Mouse (Mus musculus): ENCODE data around the gene Ak4. TPM values are rescaled to one million over a fixed set of nuclear protein-coding genes. Genes with fewer than 3 reads are reported as not detected.
A peak's percentile ranks its signal among the peaks of the same experiment; 100 is the strongest.

The Ak4 gene
- total RNA-seq, 2 experiments from 2014 or later: 0.61 to 7.8 TPM

DNA sequence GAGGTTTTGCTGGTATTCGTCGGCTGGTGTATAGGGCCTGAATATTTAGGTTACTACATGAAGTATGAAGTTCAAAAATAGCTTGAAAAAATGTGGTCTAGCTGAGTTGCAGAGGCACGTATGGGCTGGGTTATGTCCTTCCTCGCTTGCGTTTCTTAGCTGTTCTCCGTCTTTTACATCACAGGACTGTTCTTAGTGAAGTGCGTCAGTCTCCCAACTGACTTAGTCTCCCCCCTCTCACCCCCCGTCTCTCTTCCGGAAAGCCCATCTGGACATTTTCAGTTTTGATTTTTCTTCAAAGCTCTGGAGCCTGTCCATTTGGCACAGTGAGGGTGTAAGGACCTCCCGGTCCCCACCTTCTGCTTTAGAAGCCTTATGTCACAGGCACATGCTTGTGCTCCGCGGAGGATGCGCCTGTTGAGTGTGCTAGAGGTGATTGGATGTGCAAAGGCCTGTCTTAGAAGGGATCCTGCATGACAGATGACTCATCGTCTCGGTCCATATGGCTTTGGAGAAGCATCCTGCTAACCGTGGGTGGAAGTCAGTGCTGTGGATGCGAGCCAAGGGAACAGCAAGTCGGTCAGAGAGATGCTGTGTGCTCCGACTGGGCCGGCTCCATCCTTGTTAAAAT is 31.2 kb downstream of the Ak4 start:
- DNase-seq: peak; percentile 27
- no peak for TF ChIP-seq CTCF (IDR thresholded peaks at IDR 0.05)
- Histone ChIP-seq H3K27ac (0 out of 2 replicates have a peak overlapping the region, but pooled peaks have one; percentile 12), H3K4me3 (peak overlapping the region; percentile 43)
- intact Hi-C loops (cut with DNase I): no loop called here

DNA sequence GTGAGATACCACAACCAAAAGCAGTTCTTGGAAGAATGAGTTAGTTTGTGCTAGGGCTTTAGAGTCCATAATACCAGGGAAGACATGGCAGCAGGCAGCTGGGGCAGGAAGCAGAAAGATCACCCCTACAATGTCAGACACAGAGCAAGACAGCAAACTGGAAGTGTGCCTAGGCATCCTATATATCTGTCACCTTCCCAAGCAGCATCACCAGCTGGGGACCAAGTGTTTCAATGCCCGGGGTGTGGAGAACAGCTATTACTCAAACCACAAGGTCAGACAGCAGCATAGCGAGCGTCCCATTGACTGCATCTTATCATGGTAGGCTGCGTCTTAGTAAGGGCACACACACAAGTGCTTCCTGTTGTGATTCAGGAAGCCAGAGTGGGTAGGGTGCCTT is 32.0 kb downstream of the Ak4 start:
- intact Hi-C loops (cut with DNase I): no loop called here
- no peak overlapping the region for H3K4me3 ChIP-seq
- no peak overlapping the region for H3K27ac ChIP-seq
- DNase-seq: no peak
- no peak for TF ChIP-seq CTCF (IDR thresholded peaks at IDR 0.05)

DNA sequence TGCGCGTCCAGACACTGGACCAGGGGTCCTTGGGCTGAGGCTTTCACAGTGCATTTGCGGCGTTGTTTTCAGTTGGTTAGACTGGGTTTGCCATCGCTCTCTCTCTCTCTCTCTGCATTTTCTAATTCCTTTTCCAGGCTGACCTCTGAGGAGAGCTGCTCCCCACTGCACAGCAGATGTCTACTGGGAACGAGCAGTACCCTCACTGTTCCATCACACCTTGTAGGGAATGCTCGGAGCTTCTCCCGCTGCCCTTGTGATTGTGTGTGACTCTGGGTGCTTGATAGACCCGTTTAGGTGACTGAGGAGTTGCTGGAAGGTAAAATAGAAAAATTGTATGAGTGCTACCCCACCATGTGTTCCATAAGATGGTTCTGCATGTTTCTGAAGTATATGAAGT is 33.8 kb downstream of the Ak4 start:
- no peak for TF ChIP-seq CTCF (IDR thresholded peaks at IDR 0.05)

DNA sequence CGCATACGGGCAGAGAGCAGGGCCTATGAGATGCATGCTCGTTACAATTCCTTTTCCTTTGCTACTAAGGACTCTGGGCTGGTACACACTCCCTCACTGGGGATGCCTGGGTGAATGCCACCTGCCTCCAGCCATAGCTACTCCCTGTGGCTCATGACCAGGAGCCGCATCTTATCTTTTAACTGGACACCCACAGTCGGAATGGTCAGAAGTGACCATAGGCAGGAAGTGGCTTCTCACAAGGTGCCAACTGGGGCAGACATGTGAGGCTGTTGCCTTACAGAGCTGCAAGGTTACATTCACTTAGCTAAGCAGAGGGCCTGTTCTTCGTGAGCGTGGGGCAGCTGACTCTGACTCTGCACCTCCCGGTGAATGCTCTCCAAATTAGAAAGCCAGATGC is 38.1 kb downstream of the Ak4 start:
- intact Hi-C loops (cut with DNase I): loop anchor here (5.0 kb wide), 1 partner anchor 290 kb away; no protein-coding TSS in a partner anchor
- DNase-seq: no peak
- H3K27ac ChIP-seq: no peak overlapping the region
- no peak for TF ChIP-seq CTCF (IDR thresholded peaks at IDR 0.05)
- H3K4me3 ChIP-seq: no peak overlapping the region

More for the DNA sequence above, 33.8 kb downstream of the Ak4 start:
- intact Hi-C loops (cut with DNase I): no loop called here
- Histone ChIP-seq H3K27ac (no peak overlapping the region), H3K4me3 (no peak overlapping the region)
- no peak for DNase-seq

DNA sequence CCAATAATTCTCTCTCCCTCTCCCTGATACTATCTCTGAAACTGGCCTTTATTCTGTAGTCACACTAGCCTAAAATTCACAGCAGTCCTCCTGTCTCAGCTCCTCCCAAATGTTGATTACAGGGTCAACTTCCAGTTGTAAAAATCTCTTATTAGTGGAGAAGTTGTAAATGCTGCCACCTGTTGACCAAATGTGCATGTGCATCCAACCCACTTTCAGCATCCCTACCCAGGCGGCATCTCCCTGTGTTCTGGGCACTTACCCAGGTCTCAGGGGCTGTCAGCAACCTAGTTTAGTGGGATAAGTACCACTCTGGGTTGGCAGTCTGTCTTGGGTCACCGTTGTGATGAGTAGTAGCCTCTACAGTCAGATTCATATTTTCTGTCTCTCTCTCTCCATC is 39.3 kb downstream of the Ak4 start:
- Histone ChIP-seq H3K4me3 (no peak overlapping the region), H3K27ac (no peak overlapping the region)
- peak; percentile 55 for DNase-seq
- TF ChIP-seq CTCF (IDR thresholded peaks at IDR 0.05): peak; percentile 86
- intact Hi-C loops (cut with DNase I): loop anchor here (2.0 to 5.0 kb wide), 2 partner anchors 74 to 291 kb away; no protein-coding TSS in a partner anchor

DNA sequence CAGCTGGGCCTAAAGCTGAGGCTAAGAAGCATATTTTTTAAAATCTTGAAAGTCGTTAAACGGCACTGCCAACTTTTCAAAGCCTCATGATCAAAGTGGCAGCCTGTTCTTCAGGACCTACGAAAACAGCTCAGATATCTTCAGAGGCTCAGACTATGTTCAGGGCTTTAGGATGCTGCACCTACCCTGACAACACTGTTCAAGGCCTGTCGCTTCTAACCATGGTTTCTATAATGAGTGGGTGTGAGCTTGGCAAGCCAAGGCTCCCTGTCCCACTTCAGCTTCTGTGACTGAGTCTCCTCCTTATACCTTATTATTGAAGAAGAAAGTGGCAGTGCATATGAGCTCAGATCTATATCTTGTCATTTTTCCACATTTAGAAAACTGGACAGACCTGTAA is 40.3 kb downstream of the Ak4 start:
- intact Hi-C loops (cut with DNase I): loop anchor here (2.0 to 5.0 kb wide), 2 partner anchors 75 to 292 kb away; no protein-coding TSS in a partner anchor
- no peak overlapping the region for H3K4me3 ChIP-seq
- TF ChIP-seq CTCF (IDR thresholded peaks at IDR 0.05): no peak

DNA sequence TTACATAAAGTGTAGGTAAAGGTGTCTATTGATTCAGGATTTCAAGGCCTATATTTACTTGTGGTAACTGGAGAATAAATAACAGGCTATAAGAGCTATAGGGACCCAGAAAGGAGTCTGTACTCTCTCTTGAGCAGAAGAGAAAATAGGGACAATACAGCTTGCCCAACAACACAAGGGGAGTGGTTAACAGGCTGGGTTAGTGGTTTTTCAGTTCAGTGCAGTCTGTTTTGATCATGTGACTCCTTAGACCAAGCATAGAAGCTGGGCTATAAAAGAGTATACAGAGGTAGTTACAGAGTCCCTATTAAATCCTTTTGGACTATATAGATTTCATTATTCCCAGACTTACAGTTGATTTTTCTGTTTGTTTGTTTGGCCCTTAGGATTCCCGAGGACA is 41.0 kb downstream of the Ak4 start:
- TF ChIP-seq CTCF (IDR thresholded peaks at IDR 0.05): no peak
- DNase-seq: no peak
- Histone ChIP-seq H3K27ac (no peak overlapping the region), H3K4me3 (no peak overlapping the region)
- intact Hi-C loops (cut with DNase I): no loop called here

More for the DNA sequence above, 40.3 kb downstream of the Ak4 start:
- no peak overlapping the region for H3K27ac ChIP-seq
- DNase-seq: no peak

DNA sequence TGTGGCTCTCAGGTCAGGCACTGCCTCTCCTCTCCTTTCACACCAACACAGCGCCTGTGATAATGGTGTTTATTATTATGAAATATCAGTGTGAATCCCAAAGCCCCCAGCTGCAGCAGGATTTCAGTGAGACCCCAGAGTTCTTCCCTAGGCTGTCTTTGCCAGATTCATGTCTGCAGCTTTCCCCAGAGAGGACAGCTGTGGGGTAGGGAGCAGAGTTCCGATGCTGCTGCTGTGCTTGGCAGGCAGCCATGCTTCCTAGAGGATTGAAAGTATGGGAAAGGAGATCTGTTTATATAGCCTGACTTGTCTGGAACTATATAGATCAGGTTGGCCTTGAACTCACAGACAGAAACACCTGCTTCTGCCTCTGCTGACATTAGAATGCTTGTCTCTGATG is 43.0 kb downstream of the Ak4 start:
- H3K4me3 ChIP-seq: no peak overlapping the region
- TF ChIP-seq CTCF (IDR thresholded peaks at IDR 0.05): no peak
- no peak for DNase-seq
- no peak overlapping the region for H3K27ac ChIP-seq
- intact Hi-C loops (cut with DNase I): no loop called here

DNA sequence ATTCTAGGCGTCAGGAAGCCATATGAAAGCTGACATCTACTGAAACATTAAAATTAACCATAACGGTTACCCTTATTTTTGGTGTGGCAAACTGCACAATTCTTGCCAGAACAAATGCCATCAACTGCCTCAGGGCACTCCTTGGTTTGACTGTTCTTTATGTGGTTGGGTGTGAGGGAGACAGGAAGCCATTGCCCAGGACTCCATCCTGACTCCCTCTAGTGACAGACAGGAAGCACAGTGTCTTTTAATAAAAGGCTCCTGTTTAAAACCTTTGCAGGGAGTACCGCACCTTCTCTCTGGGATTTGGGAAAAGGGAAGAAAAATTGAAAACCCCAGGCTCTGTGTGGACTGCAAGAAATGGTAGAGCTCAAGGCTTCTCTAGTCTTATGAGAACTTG is 47.2 kb downstream of the Ak4 start:
- no peak for TF ChIP-seq CTCF (IDR thresholded peaks at IDR 0.05)
- no peak for DNase-seq
- intact Hi-C loops (cut with DNase I): no loop called here
- no peak overlapping the region for H3K27ac ChIP-seq
- H3K4me3 ChIP-seq: no peak overlapping the region

DNA sequence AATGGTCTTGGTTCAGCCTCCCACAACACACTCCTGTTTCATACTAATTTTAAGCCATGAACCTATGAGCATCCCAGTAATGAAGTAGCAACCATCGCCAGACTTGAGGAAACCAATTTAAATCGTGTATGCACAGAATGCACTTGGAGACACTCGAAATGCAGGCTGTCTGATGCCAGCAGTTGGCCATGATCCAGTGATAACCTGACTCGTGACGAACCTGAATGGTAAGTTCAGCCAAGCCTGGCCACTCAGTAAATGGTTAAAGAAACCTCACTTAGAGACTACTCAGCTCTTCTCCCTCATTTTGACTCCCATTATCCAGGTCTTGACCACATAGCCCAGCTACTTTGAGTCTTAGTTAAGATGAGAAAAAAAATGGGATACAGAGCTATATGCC is 50.2 kb downstream of the Ak4 start:
- H3K4me3 ChIP-seq: no peak overlapping the region
- DNase-seq: no peak
- TF ChIP-seq CTCF (IDR thresholded peaks at IDR 0.05): no peak
- intact Hi-C loops (cut with DNase I): no loop called here
- no peak overlapping the region for H3K27ac ChIP-seq

DNA sequence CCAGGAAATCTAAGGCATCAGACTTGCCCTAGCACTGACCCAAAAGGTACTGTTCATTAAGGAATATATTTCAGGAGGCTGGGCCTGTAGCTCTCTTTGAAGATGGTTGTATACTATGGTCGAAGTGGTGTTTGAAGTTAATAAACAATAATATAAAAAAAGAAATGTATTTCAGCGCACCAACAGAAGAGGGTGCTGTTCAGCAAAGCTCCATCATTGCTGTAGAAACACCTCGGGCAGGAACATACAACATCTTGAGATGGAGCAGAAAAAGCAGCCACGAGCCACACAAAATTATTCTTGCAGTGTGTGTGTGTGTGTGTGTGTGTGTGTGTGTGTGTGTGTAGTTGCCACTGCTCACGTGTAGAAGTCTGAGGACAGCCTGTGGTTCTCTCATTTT is 51.5 kb downstream of the Ak4 start:
- TF ChIP-seq CTCF (IDR thresholded peaks at IDR 0.05): peak; percentile 61
- DNase-seq: no peak
- Histone ChIP-seq H3K4me3 (no peak overlapping the region), H3K27ac (no peak overlapping the region)
- intact Hi-C loops (cut with DNase I): loop anchor here (5.0 kb wide), 2 partner anchors 177 to 197 kb away; partner anchors contain the start of gene Leprot

DNA sequence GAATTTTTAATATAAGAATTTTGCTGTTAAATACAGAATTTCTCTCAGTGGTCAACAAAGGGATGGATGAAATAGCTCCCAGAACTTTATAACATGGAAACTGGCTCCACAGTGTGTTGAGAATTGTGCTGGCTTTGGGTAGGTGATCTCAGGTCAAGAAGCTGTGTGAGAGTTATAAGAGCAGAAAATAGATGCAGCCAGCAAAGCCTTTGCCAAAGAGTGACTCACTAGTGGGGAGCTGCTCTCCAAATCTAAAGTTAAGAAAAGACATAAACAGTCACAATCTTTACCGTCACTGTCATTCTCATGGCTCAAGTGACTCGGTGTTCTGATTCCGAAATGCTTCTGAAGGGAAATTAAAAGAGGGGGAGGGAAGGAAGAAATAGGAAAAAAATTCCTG is 53.7 kb downstream of the Ak4 start:
- intact Hi-C loops (cut with DNase I): loop anchor here (5.0 kb wide), 2 partner anchors 175 to 195 kb away; partner anchors contain the start of gene Leprot
- Histone ChIP-seq H3K27ac (0 out of 2 replicates have a peak overlapping the region, but pooled peaks have one; percentile 3), H3K4me3 (no peak overlapping the region)
- peak; percentile 28 for DNase-seq
- no peak for TF ChIP-seq CTCF (IDR thresholded peaks at IDR 0.05)

DNA sequence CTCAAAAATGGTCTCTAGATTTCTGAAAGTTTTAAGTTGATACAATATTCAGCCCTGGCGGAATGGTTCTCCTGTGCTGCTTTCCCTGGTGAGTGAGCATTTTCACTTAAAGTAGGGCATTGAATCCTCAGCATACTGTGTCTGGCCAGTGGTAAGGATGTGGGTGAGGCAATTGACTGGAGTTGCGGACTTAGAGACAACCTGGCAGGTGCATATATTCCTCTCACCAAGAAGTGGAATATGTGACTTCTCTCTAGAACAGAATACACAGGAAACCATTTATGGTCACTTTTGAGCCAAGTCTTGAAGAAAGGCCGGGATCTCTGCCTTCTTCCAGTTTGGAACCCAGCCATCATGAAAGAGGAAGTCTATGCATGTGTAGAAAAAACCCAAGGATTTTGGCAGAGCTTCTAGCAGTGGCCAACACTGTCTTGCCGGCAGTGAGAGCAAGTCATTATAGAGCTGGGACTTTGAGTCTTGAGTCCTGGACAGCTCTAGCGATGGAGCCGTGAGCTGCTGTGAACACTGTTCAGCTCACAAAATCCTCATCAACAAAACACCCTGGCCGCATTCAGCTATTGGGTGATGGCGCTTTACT is 71.3 kb downstream of the Ak4 start:
- intact Hi-C loops (cut with DNase I): no loop called here
- no peak for DNase-seq
- Histone ChIP-seq H3K27ac (no peak overlapping the region), H3K4me3 (no peak overlapping the region)
- TF ChIP-seq CTCF (IDR thresholded peaks at IDR 0.05): no peak

DNA sequence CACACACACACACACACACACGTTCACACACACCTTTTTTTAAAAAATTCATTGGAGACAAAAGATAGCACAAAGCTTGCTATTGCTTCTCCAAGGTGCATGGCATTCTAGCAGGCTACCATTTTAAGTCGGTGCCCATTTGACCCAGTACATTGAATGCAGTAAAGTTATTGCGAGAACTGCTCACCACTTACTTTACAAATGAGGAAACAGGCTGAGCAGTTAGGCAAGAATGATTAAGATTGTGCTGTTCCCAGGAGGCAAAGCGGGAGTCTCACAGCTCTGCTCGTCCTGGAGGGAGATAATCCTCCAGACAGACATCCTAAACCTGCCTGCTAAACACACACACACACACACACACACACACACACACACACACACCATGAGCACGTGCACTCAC is 72.6 kb downstream of the Ak4 start:
- Histone ChIP-seq H3K27ac (no peak overlapping the region), H3K4me3 (no peak overlapping the region)
- DNase-seq: no peak
- intact Hi-C loops (cut with DNase I): no loop called here
- TF ChIP-seq CTCF (IDR thresholded peaks at IDR 0.05): no peak
